Mouse (Mus musculus) megakaryocyte-erythroid progenitor cell, adult 5 weeks (primary cell): ENCODE results near the gene Pdgfa. TPM values are rescaled to one million over a fixed set of nuclear protein-coding genes. Genes with fewer than 3 reads are reported as not detected.

Experiments used
- polyA plus RNA-seq: library from polyadenylated mRNA; stranded (reverse); fragments of >175 nt; gene quantifications from 2 replicates; pipeline ENCODE4 v1.2.3, GENCODE M21; 2012

Gene Pdgfa
- 0.90 and 1.2 TPM in 2 replicates for polyA plus RNA-seq

GRCm38 (mm10) chr5:138997171-138997788 is at the start of gene Pdgfa:
TSS of gene Pdgfa (minus strand) at chr5:138997370.

Other genes starting within 250 kb of the Pdgfa start
- gene Fam20c, start 242.9 kb downstream of the Pdgfa start, polyA plus RNA-seq: 10.0 and 15.4 TPM in 2 replicates
- 1.7 and 3.0 TPM in 2 replicates for gene Gm5294, start 177.3 kb downstream of the Pdgfa start, polyA plus RNA-seq
- 0.53 and 2.4 TPM in 2 replicates for gene Prkar1b, start 152.6 kb upstream of the Pdgfa start, polyA plus RNA-seq
- gene Dnaaf5, start 152.9 kb upstream of the Pdgfa start, polyA plus RNA-seq: 50.7 and 61.5 TPM in 2 replicates
- 13.7 and 14.2 TPM in 2 replicates for gene Sun1, start 203.3 kb upstream of the Pdgfa start, polyA plus RNA-seq